Mouse (Mus musculus) cerebellum, adult 18-20 months (tissue): ENCODE measurements around the gene Atp11a.

Experiments
- DNase-seq, 2 experiments: peaks; one replicate each; pipeline ENCODE4 v3.0.0; 2021

Atp11a gene

GRCm38 (mm10) chr8:12912011-12912410, 155.2 kb downstream of the Atp11a start:
- no peak for DNase-seq

GRCm38 (mm10) chr8:12915187-12916006, 158.6 kb downstream of the Atp11a start:
- peak; percentile 71 to 80 for DNase-seq

- peak; percentile 58 to 64 for DNase-seq
These were observed 159.5 kb downstream of the Atp11a start for GRCm38 (mm10) chr8:12916156-12916900.

- peak; percentile 61 to 68 for DNase-seq
These were observed 160.2 kb downstream of the Atp11a start for GRCm38 (mm10) chr8:12917029-12917428.

GRCm38 (mm10) chr8:12917831-12918230, 161.0 kb downstream of the Atp11a start:
- peak in 1 of 2 experiments; percentile 44 for DNase-seq
